Mouse (Mus musculus) heart, embryonic 14.5 days (tissue): ENCODE measurements around the gene Shisal2a. TPM values are rescaled to one million over a fixed set of nuclear protein-coding genes. Genes with fewer than 3 reads are reported as not detected.

Experiments used
- ATAC-seq: fragments of 200-750 bp; cut with Nextera tagmentation; 2 replicates; pipeline ENCODE4 v1.8.0; 2017; ENCODE audit warnings: low read depth, moderate TSS enrichment; ENCODE audit not compliant: insufficient number of reproducible peaks, insufficient read depth, low FRiP score
- H3K27ac ChIP-seq, 2 experiments: fragments of 200-500 bp in 1 of 2; fragments of 300-500 bp in 1 of 2; sonication (generic) in 1 of 2; replicated peaks in 1 of 2; 2 replicates each; pipeline ENCODE4 v1.5.1; 2012 to 2014; ENCODE audit warnings: low read depth in 2 of 2, low read length in 2 of 2, control low read depth in 1 of 2, mild to moderate bottlenecking in 1 of 2, mixed read lengths in 1 of 2; ENCODE audit not compliant: control insufficient read depth in 1 of 2, insufficient read depth in 1 of 2
- H3K27me3 ChIP-seq: fragments of 300-500 bp; sonication (generic); 2 replicates; pipeline ENCODE4 v1.6.1; 2014; ENCODE audit warnings: mild to moderate bottlenecking, low read length, control low read depth; ENCODE audit not compliant: control insufficient read depth, insufficient read depth
- H3K36me3 ChIP-seq: fragments of 300-500 bp; sonication (generic); 2 replicates; pipeline ENCODE4 v1.6.1; 2014; ENCODE audit warnings: mild to moderate bottlenecking, control low read depth, low read length, mixed read lengths; ENCODE audit not compliant: control insufficient read depth, insufficient read depth
- H3K4me1 ChIP-seq, 2 experiments: fragments of 200-500 bp in 1 of 2; fragments of 300-500 bp in 1 of 2; sonication (generic) in 1 of 2; 2 replicates each; pipeline ENCODE4 v1.6.1; 2012 to 2014; ENCODE audit warnings: low read length in 2 of 2, control low read depth in 1 of 2, mixed read lengths in 1 of 2; ENCODE audit not compliant: control insufficient read depth in 2 of 2, insufficient read depth in 2 of 2
- H3K4me2 ChIP-seq: fragments of 300-500 bp; sonication (generic); 2 replicates; pipeline ENCODE4 v1.6.1; 2014; ENCODE audit warnings: mild to moderate bottlenecking, low read length
- H3K4me3 ChIP-seq, 2 experiments: fragments of 200-500 bp in 1 of 2; fragments of 300-500 bp in 1 of 2; sonication (generic) in 1 of 2; 2 replicates each; pipeline ENCODE4 v1.5.1; 2012 to 2014; ENCODE audit warnings: low read length in 2 of 2, mild to moderate bottlenecking in 2 of 2, control low read depth in 1 of 2, low read depth in 1 of 2, moderate library complexity in 1 of 2; ENCODE audit not compliant: control insufficient read depth in 1 of 2, insufficient read depth in 1 of 2
- H3K9ac ChIP-seq: fragments of 300-500 bp; sonication (generic); 2 replicates; pipeline ENCODE4 v1.6.1; 2014; ENCODE audit warnings: mild to moderate bottlenecking, low read length
- H3K9me3 ChIP-seq: fragments of 300-500 bp; sonication (generic); 2 replicates; pipeline ENCODE4 v1.6.1; 2016; ENCODE audit warnings: low read length, control low read depth; ENCODE audit not compliant: control insufficient read depth
- WGBS: fragments of 180-500 bp; shearing (Covaris S2); extraction: QIAGEN DNeasy Blood & Tissue Kit; methylation state at CpG from one replicate; pipeline ENCODE4 v1.1.7; 2014; 5-methylcytosine and 5-hydroxymethylcytosine counted together
- polyA plus RNA-seq: library from polyadenylated mRNA; unstranded; fragments of >200 nt; fragmentation: Nextera tagmentation; extraction: Ambion mirVana; gene quantifications from 2 replicates; pipeline ENCODE4 v1.2.1, GENCODE M21; 2014

The Shisal2a gene
- polyA plus RNA-seq: 1.1 and 2.0 TPM in 2 replicates

GRCm38 (mm10) chr4:108383183-108383714, at the start of gene Shisal2a:
TSS of gene Shisal2a (minus strand) at chr4:108383349.
- Histone ChIP-seq H3K9me3 (no peaks in the 10 kb centered on the region), H3K36me3 (no peaks in the 10 kb centered on the region), H3K27ac (no peak within 1 kb of the TSS), H3K9ac (peak within 1 kb of the TSS; percentile 76), H3K4me2 (peak within 1 kb of the TSS; percentile 93), H3K4me3 (peak within 1 kb of the TSS; percentile 44 to 57), H3K4me1 (peaks cover 6 to 15% of the 10 kb centered on the region in 2 experiments), H3K27me3 (peaks cover 13% of the 10 kb centered on the region)
- no peak for ATAC-seq
- 2% methylated on average over 55 of the region's 55 CpGs for WGBS

GRCm38 (mm10) chr4:108431561-108431936, 48.4 kb upstream of the Shisal2a start:
- H3K4me2 ChIP-seq: no peak overlapping the region
- H3K27ac ChIP-seq: no peak overlapping the region
- no peak overlapping the region for H3K4me3 ChIP-seq
- no peak for ATAC-seq
- no peak overlapping the region for H3K9ac ChIP-seq
- WGBS: 55% methylated on average over 2 of the region's 2 CpGs
- H3K4me1 ChIP-seq: peaks cover 4 to 10% of the 10 kb centered on the region in 2 experiments
- no peaks in the 10 kb centered on the region for H3K9me3 ChIP-seq
- no peaks in the 10 kb centered on the region for H3K27me3 ChIP-seq
- no peaks in the 10 kb centered on the region for H3K36me3 ChIP-seq

DNA sequence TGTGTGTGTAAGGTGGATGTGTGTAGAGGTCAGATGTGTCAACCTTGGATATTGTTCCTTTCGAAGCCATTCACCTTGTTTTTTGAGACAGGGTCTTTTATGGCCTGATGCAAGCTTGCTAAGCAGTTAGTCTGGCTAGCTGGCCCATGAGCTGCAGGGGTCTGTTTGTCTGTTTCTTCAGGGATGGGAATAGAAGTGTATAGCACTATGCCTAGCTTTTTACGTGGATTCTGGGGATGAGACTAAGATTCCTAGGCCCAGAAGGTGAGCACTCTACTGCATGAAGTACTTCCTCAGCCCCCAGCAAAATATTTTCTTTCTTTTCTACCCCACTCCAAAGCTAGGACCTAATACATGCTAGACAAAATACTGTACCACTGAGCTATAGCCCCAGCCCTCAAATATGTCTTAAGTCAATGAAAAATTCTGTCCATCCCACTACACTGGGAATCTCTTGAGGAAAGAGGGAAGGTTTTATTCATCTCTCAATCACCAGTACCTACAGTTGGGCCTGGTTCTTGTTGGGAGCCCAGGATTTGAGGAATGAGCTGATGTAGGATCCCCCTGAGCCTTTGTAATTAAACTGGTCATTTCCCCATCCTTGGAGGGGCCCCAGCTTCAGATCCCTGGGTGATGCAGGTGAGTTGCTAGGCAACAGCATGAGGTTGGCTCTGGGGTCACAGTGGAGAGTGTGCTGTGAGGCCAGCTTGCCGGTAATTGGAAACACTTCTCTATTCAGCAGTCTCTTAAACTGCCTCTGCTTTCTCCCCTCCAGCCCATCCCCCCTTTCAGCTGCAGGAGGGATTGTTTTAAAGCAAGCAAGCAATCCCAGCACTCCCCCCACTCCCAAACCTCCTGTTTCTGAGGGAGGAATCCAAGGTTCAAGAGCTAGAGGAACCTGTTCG, 47.8 kb upstream of the Shisal2a start:
- no peak for ATAC-seq
- WGBS: 56% methylated on average over 4 of the region's 4 CpGs
- Histone ChIP-seq H3K27me3 (no peaks in the 10 kb centered on the region), H3K9me3 (no peaks in the 10 kb centered on the region), H3K9ac (no peak overlapping the region), H3K36me3 (no peaks in the 10 kb centered on the region), H3K4me1 (peaks cover 4 to 10% of the 10 kb centered on the region in 2 experiments), H3K27ac (no peak overlapping the region), H3K4me2 (no peak overlapping the region), H3K4me3 (no peak overlapping the region)

DNA sequence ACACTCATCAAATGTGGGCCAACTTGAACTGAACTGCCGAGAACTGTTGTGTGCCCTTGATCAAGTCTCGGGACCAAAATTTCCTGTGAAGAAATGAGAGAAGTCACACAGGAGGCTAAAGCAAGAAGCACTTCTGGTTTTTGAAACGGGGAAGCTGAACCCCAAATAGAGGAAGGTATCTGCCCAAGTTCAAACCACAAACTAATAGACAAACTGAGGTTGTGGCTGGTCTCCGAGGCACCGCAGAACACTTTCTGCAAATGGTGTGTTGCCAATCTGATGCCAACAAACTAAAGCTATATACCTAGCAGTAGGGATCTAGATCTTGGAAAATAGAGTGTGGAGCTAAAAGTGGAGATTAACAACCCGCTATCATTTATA, 45.2 kb upstream of the Shisal2a start:
- H3K27me3 ChIP-seq: no peaks in the 10 kb centered on the region
- no peak overlapping the region for H3K27ac ChIP-seq
- H3K4me1 ChIP-seq: peaks cover 4 to 10% of the 10 kb centered on the region in 2 experiments
- H3K9me3 ChIP-seq: no peaks in the 10 kb centered on the region
- no peak overlapping the region for H3K9ac ChIP-seq
- no peaks in the 10 kb centered on the region for H3K36me3 ChIP-seq
- ATAC-seq: no peak
- H3K4me3 ChIP-seq: no peak overlapping the region
- H3K4me2 ChIP-seq: no peak overlapping the region; the same call in 1 of the 2 replicates
- 74% methylated on average over 6 of the region's 6 CpGs for WGBS

GRCm38 (mm10) chr4:108427719-108428340, 44.7 kb upstream of the Shisal2a start:
- ATAC-seq: no peak

DNA sequence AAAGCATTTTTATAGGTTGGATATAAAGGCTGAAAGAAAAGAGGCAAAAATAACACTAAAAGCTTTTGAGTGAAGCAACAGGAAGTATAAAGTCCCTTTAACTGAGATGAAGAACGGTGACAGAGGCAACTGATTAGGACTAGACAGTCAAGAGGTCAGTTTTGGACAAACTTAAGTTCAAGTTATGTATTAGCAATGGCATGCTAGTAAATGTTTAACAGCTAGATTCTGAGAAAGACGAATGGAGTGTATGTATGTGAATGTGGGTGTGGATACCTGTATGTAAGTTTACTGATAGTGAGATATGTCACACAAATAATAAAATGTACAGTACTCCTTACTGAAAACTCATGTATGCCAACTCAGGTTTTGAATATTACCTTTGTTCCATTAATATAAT, 41.4 kb upstream of the Shisal2a start:
- peaks cover 4 to 7% of the 10 kb centered on the region in 2 experiments for H3K4me1 ChIP-seq
- no peak overlapping the region for H3K4me2 ChIP-seq
- no peak overlapping the region for H3K27ac ChIP-seq
- H3K4me3 ChIP-seq: no peak overlapping the region
- no peak overlapping the region for H3K9ac ChIP-seq
- ATAC-seq: no peak
- H3K9me3 ChIP-seq: no peaks in the 10 kb centered on the region
- WGBS: 63% methylated on average over 2 of the region's 2 CpGs
- no peaks in the 10 kb centered on the region for H3K27me3 ChIP-seq
- no peaks in the 10 kb centered on the region for H3K36me3 ChIP-seq

More at GRCm38 (mm10) chr4:108427719-108428340, 44.7 kb upstream of the Shisal2a start:
- Histone ChIP-seq H3K27ac (no peak overlapping the region), H3K36me3 (no peaks in the 10 kb centered on the region), H3K9ac (no peak overlapping the region), H3K9me3 (no peaks in the 10 kb centered on the region), H3K4me1 (peaks cover 4 to 10% of the 10 kb centered on the region in 2 experiments), H3K4me3 (no peak overlapping the region), H3K4me2 (no peak overlapping the region; the same call in 1 of the 2 replicates), H3K27me3 (no peaks in the 10 kb centered on the region)
- 50% methylated on average over 11 of the region's 11 CpGs for WGBS

- H3K36me3 ChIP-seq: peaks cover 3% of the 10 kb centered on the region; the same call in 1 of the 2 replicates
- no peak overlapping the region for H3K9ac ChIP-seq
- H3K4me2 ChIP-seq: 0 out of 2 replicates have a peak overlapping the region, but pooled peaks have one; percentile 2
- ATAC-seq: no peak
- H3K27ac ChIP-seq: no peak overlapping the region
- peaks cover 6 to 15% of the 10 kb centered on the region in 2 experiments for H3K4me1 ChIP-seq
- H3K9me3 ChIP-seq: no peaks in the 10 kb centered on the region
- no peak overlapping the region for H3K4me3 ChIP-seq
- no peaks in the 10 kb centered on the region for H3K27me3 ChIP-seq
- 44% methylated on average over 8 of the region's 8 CpGs for WGBS
These were observed 24.5 kb upstream of the Shisal2a start for GRCm38 (mm10) chr4:108407621-108408020.
